Mouse (Mus musculus) regulatory T cell (primary cell): ENCODE measurements around the gene Myo18b.

ENCODE experiments used
- in situ Hi-C: fragments of 300-600 bp; cut with MboI, MseI; formaldehyde crosslinking; loops from one replicate; pipeline ENCODE4 v1.15.1; 2025; ENCODE audit warnings: high pct_unique_total_duplicates

Myo18b gene

GRCm38 (mm10) chr5:112748001-112748719 lies 148.0 kb downstream of the Myo18b start:
- in situ Hi-C loops: no loop called here

- in situ Hi-C loops: no loop called here
These were observed 148.7 kb downstream of the Myo18b start for GRCm38 (mm10) chr5:112747306-112747930.

- in situ Hi-C loops: no loop called here
These were observed 151.0 kb downstream of the Myo18b start for GRCm38 (mm10) chr5:112745176-112745575.

GRCm38 (mm10) chr5:112744571-112744970 lies 151.6 kb downstream of the Myo18b start:
- in situ Hi-C loops: no loop called here

- in situ Hi-C loops: no loop called here
These were observed 153.0 kb downstream of the Myo18b start for GRCm38 (mm10) chr5:112743121-112743520.

- in situ Hi-C loops: no loop called here
These were observed 155.5 kb downstream of the Myo18b start for GRCm38 (mm10) chr5:112740651-112741050.

- in situ Hi-C loops: no loop called here
These were observed 161.1 kb downstream of the Myo18b start for GRCm38 (mm10) chr5:112735040-112735439.

GRCm38 (mm10) chr5:112730604-112731003 lies 165.6 kb downstream of the Myo18b start:
- in situ Hi-C loops: no loop called here

- in situ Hi-C loops: no loop called here
These were observed 167.7 kb downstream of the Myo18b start for GRCm38 (mm10) chr5:112728432-112728831.

GRCm38 (mm10) chr5:112718655-112719306 lies 177.4 kb downstream of the Myo18b start:
- in situ Hi-C loops: no loop called here

GRCm38 (mm10) chr5:112714679-112715446 lies 181.3 kb downstream of the Myo18b start:
- in situ Hi-C loops: no loop called here

GRCm38 (mm10) chr5:112709831-112710230 lies 186.3 kb downstream of the Myo18b start:
- in situ Hi-C loops: no loop called here

GRCm38 (mm10) chr5:112708441-112708840 lies 187.7 kb downstream of the Myo18b start:
- in situ Hi-C loops: no loop called here

GRCm38 (mm10) chr5:112707478-112707877 lies 188.7 kb downstream of the Myo18b start:
- in situ Hi-C loops: no loop called here

- in situ Hi-C loops: no loop called here
These were observed 195.4 kb downstream of the Myo18b start for GRCm38 (mm10) chr5:112700794-112701193.

- in situ Hi-C loops: no loop called here
These were observed 199.5 kb downstream of the Myo18b start for GRCm38 (mm10) chr5:112696683-112697082.

GRCm38 (mm10) chr5:112695254-112695711 lies 200.9 kb downstream of the Myo18b start:
- in situ Hi-C loops: no loop called here

GRCm38 (mm10) chr5:112693286-112693849 lies 202.8 kb downstream of the Myo18b start:
- in situ Hi-C loops: no loop called here

- in situ Hi-C loops: no loop called here
These were observed 208.9 kb downstream of the Myo18b start for GRCm38 (mm10) chr5:112687100-112687818.

- in situ Hi-C loops: no loop called here
These were observed 209.7 kb downstream of the Myo18b start for GRCm38 (mm10) chr5:112686309-112687099.
